Mouse (Mus musculus): ENCODE measurements at regions not wholly inside any gene's neighbourhood (a gene's known extent, or its start where the extent isn't known, plus 50 kb on each side); places are given as distances from the start of the nearest gene placed in this dataset.

DNA sequence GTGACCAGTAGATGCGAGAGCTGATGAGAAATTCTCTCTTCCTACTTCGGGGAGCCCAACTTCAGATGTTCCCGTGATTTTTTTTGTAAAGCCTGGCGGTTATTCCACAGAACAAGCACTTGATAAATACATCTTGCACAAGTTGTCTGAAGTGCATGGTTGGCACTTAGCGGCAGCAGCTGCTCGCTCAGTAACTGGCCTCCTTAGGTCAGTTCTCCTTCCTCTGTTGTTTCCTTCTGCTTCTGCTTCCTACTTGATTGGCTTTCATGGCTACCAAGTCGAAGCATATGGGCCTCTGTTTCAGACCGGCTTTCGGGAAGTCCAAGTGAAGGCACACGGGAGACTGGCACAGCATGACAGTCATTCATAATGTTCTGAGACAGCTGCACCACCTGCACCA, 84.6 kb downstream of the Nufip1 start:
- TF ChIP-seq RCOR1 (IDR thresholded peaks at IDR 0.05; ENCODE audit: low read depth, low read length) (no peak), POLR2A (IDR thresholded peaks at IDR 0.05; ENCODE audit: control insufficient read depth in 1 of 2, insufficient read depth in 1 of 2, low read depth in 1 of 2, low read length in 2 of 2, poor library complexity in 1 of 2) (no peak), SMC3 (IDR thresholded peaks at IDR 0.05; ENCODE audit: low read depth, low read length) (no peak), POLR2AphosphoS2 (IDR thresholded peaks at IDR 0.05; ENCODE audit: low read length) (no peak), ELF1 (IDR thresholded peaks at IDR 0.05; ENCODE audit: low read depth, low read length) (no peak), ZC3H11A (IDR thresholded peaks at IDR 0.05; ENCODE audit: low read depth, low read length) (no peak), MYC (IDR thresholded peaks at IDR 0.05; ENCODE audit: low read depth, low read length) (no peak), USF1 (IDR thresholded peaks at IDR 0.05; ENCODE audit: low read depth, low read length) (no peak), CTCF (IDR thresholded peaks at IDR 0.05 in 2 of 3, conservative IDR thresholded peaks at IDR 0.05 in 1 of 3; ENCODE audit: control insufficient read depth in 1 of 3, insufficient read depth in 1 of 3, low read depth in 2 of 3, low read length in 3 of 3, poor library complexity in 1 of 3, severe bottlenecking in 1 of 3) (no peak)
